Mouse (Mus musculus) hindbrain, embryonic 10.5 days (tissue): ENCODE results near the gene Syk. TPM values are rescaled to one million over a fixed set of nuclear protein-coding genes. Genes with fewer than 3 reads are reported as not detected.

Experiments used
- DNase-seq: peaks from one replicate; pipeline ENCODE4 v3.0.0-alpha.2; 2017; ENCODE audit warnings: low spot score
- H3K27ac ChIP-seq: fragments of 300-500 bp; sonication (generic); 2 replicates; pipeline ENCODE4 v1.5.1; 2016; ENCODE audit warnings: mild to moderate bottlenecking, moderate library complexity
- H3K27me3 ChIP-seq: fragments of 300-500 bp; sonication (generic); 2 replicates; pipeline ENCODE4 v1.6.1; 2016; ENCODE audit warnings: mild to moderate bottlenecking; ENCODE audit not compliant: poor library complexity, insufficient read depth, severe bottlenecking
- H3K36me3 ChIP-seq: fragments of 300-500 bp; sonication (generic); 2 replicates; pipeline ENCODE4 v1.6.1; 2016; ENCODE audit warnings: mild to moderate bottlenecking, moderate library complexity
- H3K4me1 ChIP-seq: fragments of 300-500 bp; sonication (generic); replicated peaks from 2 replicates; pipeline ENCODE4 v1.6.1; 2016; ENCODE audit warnings: mild to moderate bottlenecking
- H3K4me3 ChIP-seq: fragments of 300-500 bp; sonication (generic); 2 replicates; pipeline ENCODE4 v1.5.1; 2016; ENCODE audit warnings: mild to moderate bottlenecking, moderate library complexity
- H3K9me3 ChIP-seq: fragments of 300-500 bp; sonication (generic); 2 replicates; pipeline ENCODE4 v1.6.1; 2016; ENCODE audit warnings: mild to moderate bottlenecking, moderate library complexity
- WGBS: fragments of 180-500 bp; shearing (Covaris S2); methylation state at CpG from one replicate; pipeline ENCODE4 v1.1.7; 2016; 5-methylcytosine and 5-hydroxymethylcytosine counted together
- polyA plus RNA-seq: library from polyadenylated mRNA; unstranded; fragments of >200 nt; fragmentation: Nextera tagmentation; extraction: Ambion mirVana; gene quantifications from 2 replicates; pipeline ENCODE4 v1.2.1, GENCODE M21; 2016

Gene Syk
- polyA plus RNA-seq, 1 experiment from 2014 or later = 3.3 TPM

DNA sequence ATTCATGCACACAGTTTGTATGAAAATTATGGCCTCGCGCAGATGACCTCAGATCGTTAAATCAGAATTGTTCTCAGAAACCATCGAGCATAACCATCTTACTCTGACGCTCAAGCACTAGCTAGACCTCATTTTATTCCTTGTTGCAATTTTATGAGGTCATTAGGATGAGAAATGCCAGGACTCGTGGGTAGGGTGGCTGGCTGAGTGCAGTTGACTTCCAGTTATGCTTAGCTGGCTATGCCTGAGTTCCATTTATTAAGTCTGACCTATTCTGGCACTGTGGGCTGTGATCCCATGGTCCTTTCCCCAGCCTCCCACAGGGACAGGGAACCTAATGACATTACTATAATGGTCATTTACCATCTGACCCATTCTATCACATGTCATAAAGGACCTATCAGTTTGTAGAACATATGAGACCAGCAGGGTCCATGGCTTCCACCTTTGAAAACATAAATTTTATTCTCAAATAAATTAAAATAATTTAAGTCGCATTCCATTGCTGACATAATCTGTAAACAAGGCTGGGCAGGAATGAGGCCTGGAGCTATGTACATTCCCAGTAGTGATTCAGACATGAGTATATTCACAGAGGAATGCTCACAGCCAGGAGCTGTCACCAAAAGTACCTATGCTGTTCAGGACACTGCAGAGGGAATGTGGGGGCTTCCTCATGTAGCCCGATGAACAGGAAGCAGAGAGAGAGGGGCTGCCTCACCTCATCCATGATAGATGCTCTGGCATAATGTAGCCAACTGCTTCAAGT lies 92.7 kb downstream of the Syk start:
- Histone ChIP-seq H3K27me3 (no peaks in the 10 kb centered on the region), H3K4me3 (no peak overlapping the region), H3K36me3 (no peaks in the 10 kb centered on the region), H3K27ac (no peak overlapping the region), H3K9me3 (no peaks in the 10 kb centered on the region), H3K4me1 (peaks cover 17% of the 10 kb centered on the region)
- no peak for DNase-seq
- WGBS = 89% methylated on average over 8 of the region's 8 CpGs

DNA sequence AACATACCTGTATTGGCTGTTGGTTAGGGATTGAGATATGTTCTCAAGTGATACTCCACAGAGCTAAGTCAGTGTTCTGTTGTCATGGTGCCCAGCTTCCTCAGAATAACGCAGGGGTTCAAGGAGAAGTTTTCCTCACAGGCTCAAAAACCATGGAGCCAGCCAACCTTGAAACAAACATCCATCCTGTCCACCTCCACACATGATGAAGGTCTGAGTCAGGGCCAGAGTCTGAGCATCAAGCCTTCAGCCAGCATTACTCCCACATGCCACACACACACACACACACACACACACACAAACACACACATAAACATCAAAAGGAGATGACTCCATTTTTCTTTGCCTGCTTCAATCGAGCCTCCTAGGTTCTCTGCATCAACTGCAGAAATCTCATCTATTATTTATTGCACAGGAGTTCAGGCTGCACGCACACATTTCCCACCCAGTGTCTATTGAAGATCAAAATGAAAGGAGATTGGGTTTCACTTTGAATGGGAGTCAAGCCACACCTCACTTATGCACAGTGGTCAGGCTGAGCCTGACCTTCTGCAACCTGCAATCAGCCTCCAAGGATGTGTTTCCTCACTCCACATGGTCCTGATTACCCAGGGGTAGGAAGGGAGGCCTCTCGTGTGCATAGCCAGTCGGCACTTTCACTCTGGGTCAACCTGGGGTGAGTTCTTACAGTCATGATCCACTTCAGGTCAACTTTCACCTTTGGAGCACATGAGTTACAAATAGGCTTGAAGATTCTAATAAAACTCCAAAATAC lies 93.9 kb downstream of the Syk start:
- peaks cover 23% of the 10 kb centered on the region for H3K4me1 ChIP-seq
- no peaks in the 10 kb centered on the region for H3K36me3 ChIP-seq
- WGBS = 68% methylated on average over 5 of the region's 5 CpGs
- H3K27me3 ChIP-seq = no peaks in the 10 kb centered on the region
- H3K9me3 ChIP-seq = no peaks in the 10 kb centered on the region
- H3K27ac ChIP-seq = no peak overlapping the region
- DNase-seq = no peak
- H3K4me3 ChIP-seq = no peak overlapping the region

GRCm38 (mm10) chr13:52679906-52680305 lies 96.9 kb downstream of the Syk start:
- Histone ChIP-seq H3K27me3 (no peaks in the 10 kb centered on the region), H3K4me3 (no peak overlapping the region), H3K4me1 (peaks cover 35% of the 10 kb centered on the region), H3K36me3 (no peaks in the 10 kb centered on the region), H3K9me3 (no peaks in the 10 kb centered on the region), H3K27ac (no peak overlapping the region)
- peak; percentile 29 for DNase-seq
- WGBS = 53% methylated on average over 5 of the region's 5 CpGs

DNA sequence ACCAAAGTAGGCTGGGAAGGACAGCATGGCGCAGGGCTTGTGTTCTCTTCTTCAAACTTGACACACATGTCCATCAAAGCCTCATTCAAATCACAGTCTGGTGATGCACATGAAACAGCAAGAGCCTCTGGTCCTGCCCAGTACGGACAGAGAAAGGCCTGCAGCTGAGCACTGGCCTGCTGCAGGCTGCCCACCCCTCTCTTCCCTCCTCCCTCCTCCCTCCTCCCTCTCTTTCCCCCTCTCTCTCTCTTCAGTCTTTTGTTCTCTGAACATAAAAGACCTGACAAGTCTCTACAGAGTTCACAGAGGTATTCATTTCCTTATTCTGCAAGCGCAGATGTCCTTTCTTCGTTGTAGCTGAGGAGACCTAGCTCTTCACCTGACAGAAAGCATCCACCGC lies 99.1 kb downstream of the Syk start:
- Histone ChIP-seq H3K4me3 (no peak overlapping the region; the same call in 1 of the 2 replicates), H3K27ac (peak overlapping the region; percentile 78), H3K36me3 (no peaks in the 10 kb centered on the region), H3K27me3 (no peaks in the 10 kb centered on the region), H3K9me3 (no peaks in the 10 kb centered on the region), H3K4me1 (peaks cover 36% of the 10 kb centered on the region)
- peak; percentile 18 for DNase-seq
- 40% methylated on average over 5 of the region's 5 CpGs for WGBS

GRCm38 (mm10) chr13:52690425-52690824 lies 107.5 kb downstream of the Syk start:
- H3K36me3 ChIP-seq = no peaks in the 10 kb centered on the region
- DNase-seq = no peak
- 87% methylated on average over 13 of the region's 13 CpGs for WGBS
- H3K27me3 ChIP-seq = no peaks in the 10 kb centered on the region
- 0 out of 2 replicates have a peak, but pooled peaks cover 2% of the 10 kb centered on the region for H3K4me1 ChIP-seq
- H3K4me3 ChIP-seq = no peak overlapping the region
- no peaks in the 10 kb centered on the region for H3K9me3 ChIP-seq
- no peak overlapping the region for H3K27ac ChIP-seq

- Histone ChIP-seq H3K27ac (no peak overlapping the region), H3K4me3 (no peak overlapping the region), H3K4me1 (no peaks in the 10 kb centered on the region), H3K27me3 (no peaks in the 10 kb centered on the region), H3K9me3 (no peaks in the 10 kb centered on the region), H3K36me3 (no peaks in the 10 kb centered on the region)
- DNase-seq = no peak
- WGBS = 88% methylated on average over 6 of the region's 6 CpGs
These were observed 109.3 kb downstream of the Syk start for GRCm38 (mm10) chr13:52692311-52692710.

DNA sequence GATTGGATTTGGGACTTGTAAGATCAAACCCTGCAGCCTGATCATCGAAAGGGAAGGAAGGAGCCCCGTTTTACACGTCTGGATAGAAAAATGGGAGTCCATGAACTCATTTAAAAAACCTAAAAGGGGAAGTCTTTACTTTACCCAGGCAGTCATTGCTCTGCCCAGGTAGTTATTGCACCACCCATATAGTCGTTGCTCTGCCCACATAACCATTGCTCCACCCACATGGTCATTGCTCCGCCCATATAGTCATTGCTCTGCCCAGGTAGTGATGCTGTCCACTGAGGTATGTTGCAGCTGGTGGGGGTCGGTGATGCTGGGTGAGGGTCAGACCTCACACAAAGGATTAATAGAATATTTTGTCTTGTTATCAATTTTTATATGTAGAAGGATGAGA lies 111.9 kb downstream of the Syk start:
- H3K27me3 ChIP-seq = no peaks in the 10 kb centered on the region
- H3K27ac ChIP-seq = no peak overlapping the region
- H3K9me3 ChIP-seq = no peaks in the 10 kb centered on the region
- no peaks in the 10 kb centered on the region for H3K36me3 ChIP-seq
- DNase-seq = no peak
- H3K4me3 ChIP-seq = no peak overlapping the region
- H3K4me1 ChIP-seq = no peaks in the 10 kb centered on the region
- WGBS = 87% methylated on average over 6 of the region's 6 CpGs

Other genes starting within 250 kb of the Syk start
- 0.09 and 0.29 TPM in 2 replicates for gene Diras2, start 51.9 kb upstream of the Syk start, polyA plus RNA-seq